In genomic region chr13:92940610-92941009, GRCm38 (mm10) we compare ENCODE assay signal across 33 mouse cellular contexts.
DNase-seq lines count a peak whose midpoint lies in the region; ATAC-seq and TF ChIP-seq lines count a peak whose summit lies in the region.
"Had no signal": no experiment of that assay in that cellular context is flagged by ENCODE, and none has a peak within 500 bp of the region (broad histone marks: within the 10 kb centered on the region; RNA-seq: fewer than 3 reads in every experiment).

No protein-coding gene starts in this region.

- no peak overlapping the region for H3K9ac ChIP-seq in CH12.LX (ENCODE audit: insufficient read depth, low read depth)
- H3K9ac ChIP-seq: embryonic facial prominence, embryonic 12.5 days; heart, embryonic 13.5 days; hindbrain, embryonic 15.5 days; intestine, embryonic 15.5 days; limb, embryonic 13.5 days; liver, postnatal 0 days; midbrain, embryonic 13.5 days; neural tube, embryonic 15.5 days had no signal

- dilution Hi-C loops in CH12.LX (cut with MboI; ENCODE audit: extremely low pct_ligation_motif_present, extremely low pct_unique_long_range_greater_than_20kb, low sequenced_read_pairs): no loop called here

- H3ac ChIP-seq in myocyte (ENCODE audit: control insufficient read depth, insufficient read length): no peak overlapping the region

- no peak overlapping the region for H3K27ac ChIP-seq in CH12.LX (ENCODE audit: insufficient read depth, low read depth)
- H3K27ac ChIP-seq: embryonic facial prominence, embryonic 12.5 days; heart, embryonic 13.5 days; hindbrain, embryonic 10.5 days; hindbrain, embryonic 15.5 days; intestine, embryonic 15.5 days; layer of hippocampus, adult 2 months; left cerebral cortex, adult 2 months; limb, embryonic 13.5 days; midbrain, embryonic 13.5 days; neural tube, embryonic 15.5 days had no signal

- in situ Hi-C loops in CH12.LX (cut with MboI; ENCODE audit: low pct_ligation_motif_present, low pct_unique_long_range_greater_than_20kb, low sequenced_read_pairs): no loop called here

- intact Hi-C loops in left cerebral cortex, postnatal 25 days (cut with DNase I): no loop called here

- H3K36me3 ChIP-seq in CH12.LX (replicated peaks in 1 of 2; ENCODE audit: control insufficient read depth in 1 of 2, insufficient read depth in 1 of 2, low read length in 1 of 2): no peaks in the 10 kb centered on the region
- no peaks in the 10 kb centered on the region for H3K36me3 ChIP-seq in myocyte (ENCODE audit: control insufficient read depth, insufficient read depth)
- H3K36me3 ChIP-seq: embryonic facial prominence, embryonic 12.5 days; heart, embryonic 13.5 days; hindbrain, embryonic 10.5 days; hindbrain, embryonic 15.5 days; intestine, embryonic 15.5 days; limb, embryonic 13.5 days; midbrain, embryonic 13.5 days; neural tube, embryonic 15.5 days had no signal

- peak; percentile 97 for ATAC-seq in granulocyte monocyte progenitor cell, adult 5-6 weeks (replicated peaks; ENCODE audit: poor library complexity, severe bottlenecking)
- ATAC-seq: forebrain, embryonic 16.5 days; intestine, embryonic 15.5 days; liver, postnatal 0 days; lung, postnatal 0 days; midbrain, embryonic 13.5 days; Patski had no signal

- DNase-seq in lung, postnatal 25 days (ENCODE audit: low spot score): peak; percentile 23
- no peak for DNase-seq in lung, adult 2 months
- peak; percentile 41 for DNase-seq in CH12.LX (ENCODE audit: extremely low read depth)
- no peak for DNase-seq in cerebellum, adult 8-10 months
- DNase-seq in left cerebral cortex, postnatal 25 days (ENCODE audit: low spot score in 2 of 2): no peak
- DNase-seq in right cerebral cortex, postnatal 14 days: no peak
- DNase-seq: adrenal gland, postnatal 14 days; cerebellum, adult 18-20 months; cerebellum, postnatal 25 days; heart, postnatal 10 days; kidney, adult 8-10 months; kidney, postnatal 10 days; liver, postnatal 0 days; spleen, adult 18-20 months; thymus, postnatal 4 days had no signal

- WGBS in lung, adult 2 months: 66% methylated on average over 6 of the region's 6 CpGs

- H3K4me1 ChIP-seq in lung, adult 2 months (ENCODE audit: control insufficient read depth, insufficient read depth, low read length): no peaks in the 10 kb centered on the region; the same call in 1 of the 2 replicates
- H3K4me1 ChIP-seq in CH12.LX (ENCODE audit: control insufficient read depth in 1 of 2, insufficient read depth in 2 of 2): peaks cover 3 to 11% of the 10 kb centered on the region in 2 experiments; a peak in 2 of 4 replicates
- H3K4me1 ChIP-seq: embryonic facial prominence, embryonic 12.5 days; heart, embryonic 13.5 days; hindbrain, embryonic 10.5 days; hindbrain, embryonic 15.5 days; intestine, embryonic 15.5 days; limb, embryonic 13.5 days; megakaryocyte, embryonic 14.5 days; midbrain, embryonic 13.5 days; neural tube, embryonic 15.5 days had no signal

- H3K79me2 ChIP-seq in CH12.LX (replicated peaks; ENCODE audit: control insufficient read depth, extremely low read depth, insufficient read depth, poor library complexity, severe bottlenecking) (no peaks in the 10 kb centered on the region), myocyte (ENCODE audit: control insufficient read depth, insufficient read depth) (no peaks in the 10 kb centered on the region)

- H3K4me3 ChIP-seq in lung, adult 2 months (replicated peaks; ENCODE audit: extremely low read depth, low read depth, low read length): no peak overlapping the region
- H3K4me3 ChIP-seq in CH12.LX (replicated peaks in 1 of 3; ENCODE audit: low read depth in 2 of 3, low read length in 2 of 3, poor library complexity in 1 of 3): no peak overlapping the region
- H3K4me3 ChIP-seq in myocyte: no peak overlapping the region
- H3K4me3 ChIP-seq: embryonic facial prominence, embryonic 12.5 days; erythroblast, embryonic 14.5 days; heart, embryonic 13.5 days; hindbrain, embryonic 10.5 days; hindbrain, embryonic 15.5 days; intestine, embryonic 15.5 days; layer of hippocampus, adult 2 months; left cerebral cortex, adult 2 months; limb, embryonic 13.5 days; megakaryocyte, embryonic 14.5 days; midbrain, embryonic 13.5 days; neural tube, embryonic 15.5 days had no signal

- no peak for TF ChIP-seq CTCF in lung, adult 2 months (IDR thresholded peaks at IDR 0.05; ENCODE audit: insufficient read depth, low read length)
- TF ChIP-seq CTCF in CH12.LX (conservative IDR thresholded peaks at IDR 0.05 in 1 of 2, IDR thresholded peaks at IDR 0.05 in 1 of 2; ENCODE audit: low read depth in 2 of 2, low read length in 2 of 2): no peak

- no peak for TF ChIP-seq POLR2A in lung, adult 2 months (IDR thresholded peaks at IDR 0.05; ENCODE audit: borderline replicate concordance, extremely low read depth, low read depth, low read length)
- TF ChIP-seq POLR2A in CH12.LX (IDR thresholded peaks at IDR 0.05; ENCODE audit: low read depth, low read length) (no peak), myocyte (IDR thresholded peaks at IDR 0.05; ENCODE audit: insufficient read length, low read depth) (no peak)

- H3K4me2 ChIP-seq in CH12.LX (ENCODE audit: insufficient read depth, low read depth, poor library complexity, severe bottlenecking) (no peak overlapping the region), myocyte (ENCODE audit: low read depth) (no peak overlapping the region)
- H3K4me2 ChIP-seq: embryonic facial prominence, embryonic 12.5 days; heart, embryonic 13.5 days; hindbrain, embryonic 15.5 days; intestine, embryonic 15.5 days; limb, embryonic 13.5 days; liver, embryonic 11.5 days; midbrain, embryonic 13.5 days; neural tube, embryonic 15.5 days had no signal

- H3K9me3 ChIP-seq in CH12.LX (replicated peaks; ENCODE audit: low read length): no peaks in the 10 kb centered on the region
- H3K9me3 ChIP-seq: embryonic facial prominence, embryonic 12.5 days; heart, embryonic 13.5 days; hindbrain, embryonic 10.5 days; hindbrain, embryonic 15.5 days; intestine, embryonic 15.5 days; limb, embryonic 13.5 days; midbrain, embryonic 13.5 days; neural tube, embryonic 15.5 days had no signal

- TF ChIP-seq RAD21 in CH12.LX (IDR thresholded peaks at IDR 0.05; ENCODE audit: low read depth, low read length): no peak

- peak; percentile 37; the same call in 1 of the 2 replicates for TF ChIP-seq EP300 in CH12.LX (IDR thresholded peaks at IDR 0.05; ENCODE audit: low read length)

- H3K27me3 ChIP-seq in CH12.LX (replicated peaks): peaks cover 5% of the 10 kb centered on the region
- no peaks in the 10 kb centered on the region for H3K27me3 ChIP-seq in myocyte (ENCODE audit: control insufficient read depth, insufficient read depth, insufficient read length)
- H3K27me3 ChIP-seq: embryonic facial prominence, embryonic 12.5 days; heart, embryonic 13.5 days; hindbrain, embryonic 15.5 days; intestine, embryonic 15.5 days; limb, embryonic 13.5 days; midbrain, embryonic 13.5 days; neural tube, embryonic 15.5 days had no signal

TF ChIP-seq in CH12.LX, 34 proteins besides CTCF, POLR2A, EP300 and RAD21:
- TF ChIP-seq ZMIZ1 (IDR thresholded peaks at IDR 0.05; ENCODE audit: low read depth, low read length) (no peak), SMC3 (IDR thresholded peaks at IDR 0.05; ENCODE audit: low read depth, low read length) (no peak), ZC3H11A (IDR thresholded peaks at IDR 0.05; ENCODE audit: low read depth, low read length) (no peak), POLR2AphosphoS2 (IDR thresholded peaks at IDR 0.05; ENCODE audit: low read depth, low read length) (no peak), ETS1 (conservative IDR thresholded peaks at IDR 0.05; ENCODE audit: low read depth, low read length) (peak; percentile 11; the same call in 1 of the 2 replicates), SIN3A (IDR thresholded peaks at IDR 0.05; ENCODE audit: low read length) (no peak), USF1 (IDR thresholded peaks at IDR 0.05; ENCODE audit: low read depth, low read length) (no peak), MEF2A (IDR thresholded peaks at IDR 0.05; ENCODE audit: borderline replicate concordance, low read depth, low read length) (no peak), TBP (conservative IDR thresholded peaks at IDR 0.05; ENCODE audit: low read depth, low read length) (no peak), MAFK (IDR thresholded peaks at IDR 0.05; ENCODE audit: insufficient replicate concordance, low read length) (peak; percentile 73), BHLHE40 (IDR thresholded peaks at IDR 0.05; ENCODE audit: low read depth, low read length) (0 out of 2 replicates have a peak, but pooled peaks have one; percentile 13), UBTF (IDR thresholded peaks at IDR 0.05; ENCODE audit: low read depth, low read length) (no peak), TCF12 (IDR thresholded peaks at IDR 0.05; ENCODE audit: low read depth, low read length) (no peak)

TF ChIP-seq in myocyte, 11 proteins besides CTCF, POLR2A, EP300 and RAD21:
- TF ChIP-seq MYOD1 (IDR thresholded peaks at IDR 0.05; ENCODE audit: control insufficient read depth in 1 of 3, insufficient read length in 2 of 3, low read depth in 2 of 3) (peak in 2 of 3 experiments; percentile 14 to 33), POLR2AphosphoS2 (IDR thresholded peaks at IDR 0.05; ENCODE audit: insufficient read length, low read depth) (no peak)

Comparison
In these comparisons a context has a peak if more than half of its experiments do, and no peak if none do; other contexts are left out.
1. DNase-seq: peak in lung, postnatal 25 days (single experiment) and CH12.LX (single experiment); none in lung, adult 2 months (single experiment), cerebellum, adult 8-10 months (single experiment), left cerebral cortex, postnatal 25 days (0 of 2) and right cerebral cortex, postnatal 14 days (single experiment).